Mouse (Mus musculus) embryonic fibroblast, embryonic 13.5 days (primary cell): ENCODE results near the gene Gm10638.

ENCODE experiments used
- CTCF ChIP-seq: IDR thresholded peaks from 2 replicates; pipeline ENCODE4 v1.5.1; 2011; ENCODE audit warnings: mild to moderate bottlenecking, control low read depth, low read length, moderate library complexity, borderline replicate concordance; ENCODE audit not compliant: insufficient read depth
- POLR2A ChIP-seq: IDR thresholded peaks from 2 replicates; pipeline ENCODE4 v1.6.1; 2011; ENCODE audit warnings: low read depth, mild to moderate bottlenecking, control low read depth, low read length, moderate library complexity

GRCm38 (mm10) chr8:86765155-86765554 is 19.7 kb downstream of the Gm10638 start:
- TF ChIP-seq CTCF (no peak), POLR2A (no peak)
